ENCODE assay signal across 8 mouse cellular contexts in the genomic region with DNA sequence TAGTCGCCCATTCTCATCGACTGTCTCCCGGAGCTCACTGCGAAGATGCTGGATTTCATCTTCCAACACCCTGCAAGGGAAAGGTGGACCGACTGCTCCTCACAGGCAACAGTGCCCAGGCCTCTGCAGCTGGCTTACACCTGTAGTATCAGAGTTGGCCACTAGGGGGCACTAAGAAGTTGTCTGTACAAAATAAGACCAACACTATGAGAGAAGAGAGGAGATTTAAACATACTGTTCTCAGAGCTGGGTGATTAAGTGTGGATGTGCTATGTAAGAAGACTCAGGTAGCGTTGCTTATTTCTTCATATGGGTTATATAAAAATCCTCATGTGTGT. TPM values are rescaled to one million over a fixed set of nuclear protein-coding genes. Genes with fewer than 3 reads are reported as not detected.
DNase-seq lines count a peak whose midpoint lies in the region; ATAC-seq and TF ChIP-seq lines count a peak whose summit lies in the region.

No protein-coding gene starts in this region.

- no peak; the same call in 1 of the 2 replicates for ATAC-seq in cerebellum, adult (ENCODE audit: insufficient number of reproducible peaks, low FRiP score, low TSS enrichment)
- ATAC-seq in forebrain, embryonic 14.5 days, result peak; percentile 74; the same call in 1 of the 2 replicates
- ATAC-seq in midbrain, embryonic 12.5 days (ENCODE audit: low FRiP score, low read depth), result peak; percentile 38

- no peak for TF ChIP-seq POLR2A in brain, embryonic 14.5 days (IDR thresholded peaks at IDR 0.05; ENCODE audit: borderline replicate concordance, extremely low read depth, insufficient read depth, insufficient read length, poor library complexity, severe bottlenecking)
- no peak for TF ChIP-seq POLR2A in small intestine, adult 2 months (IDR thresholded peaks at IDR 0.05; ENCODE audit: low read depth, low read length)

- no peak overlapping the region for H3K9ac ChIP-seq in forebrain, embryonic 14.5 days (ENCODE audit: low read length)
- no peak overlapping the region for H3K9ac ChIP-seq in midbrain, embryonic 12.5 days (replicated peaks)

- TF ChIP-seq CTCF in brain, embryonic 14.5 days (IDR thresholded peaks at IDR 0.05; ENCODE audit: borderline replicate concordance, extremely low read depth, insufficient read depth, insufficient read length), result peak; percentile 83
- TF ChIP-seq CTCF in small intestine, adult 2 months (IDR thresholded peaks at IDR 0.05; ENCODE audit: extremely low read depth, insufficient read length, insufficient replicate concordance, low read depth, low read length), result peak; percentile 73; the same call in 1 of the 2 replicates

- H3K36me3 ChIP-seq in forebrain, embryonic 14.5 days (ENCODE audit: control insufficient read depth, insufficient read depth, low read length), result no peaks in the 10 kb centered on the region
- H3K36me3 ChIP-seq in midbrain, embryonic 12.5 days, result no peaks in the 10 kb centered on the region
- no peaks in the 10 kb centered on the region for H3K36me3 ChIP-seq in small intestine, adult 2 months (ENCODE audit: control insufficient read depth, insufficient read depth, low read length)

- no peaks in the 10 kb centered on the region for H3K9me3 ChIP-seq in forebrain, embryonic 14.5 days (replicated peaks; ENCODE audit: control insufficient read depth, low read length)
- 0 out of 2 replicates have a peak, but pooled peaks cover 6% of the 10 kb centered on the region for H3K9me3 ChIP-seq in midbrain, embryonic 12.5 days

- H3K4me2 ChIP-seq in forebrain, embryonic 14.5 days (ENCODE audit: low read length), result no peak overlapping the region
- no peak overlapping the region for H3K4me2 ChIP-seq in midbrain, embryonic 12.5 days (replicated peaks)

- peak; percentile 81 for DNase-seq in cerebellum, adult 11 months
- peak; percentile 85 for DNase-seq in brain, embryonic 14.5 days (ENCODE audit: low read depth)
- DNase-seq in forebrain, embryonic 14.5 days (ENCODE audit: low spot score), result peak; percentile 86
- DNase-seq in hindlimb bud, embryonic 11.5 days (ENCODE audit: extremely low spot score, low read depth, low spot score), result peak; percentile 79
- DNase-seq in left cerebral cortex, adult 8-10 months (ENCODE audit: low spot score in 2 of 2), result peak; percentile 64 to 72

- 26% methylated on average over 6 of the region's 6 CpGs for WGBS in forebrain, embryonic 14.5 days
- 32% methylated on average over 6 of the region's 6 CpGs for WGBS in midbrain, embryonic 12.5 days
- WGBS in small intestine, adult 2 months, result 24% methylated on average over 6 of the region's 6 CpGs

- no peaks in the 10 kb centered on the region for H3K27me3 ChIP-seq in forebrain, embryonic 14.5 days (replicated peaks; ENCODE audit: control insufficient read depth, insufficient read depth, low read length)
- H3K27me3 ChIP-seq in midbrain, embryonic 12.5 days, result no peaks in the 10 kb centered on the region
- no peaks in the 10 kb centered on the region for H3K27me3 ChIP-seq in small intestine, adult 2 months (ENCODE audit: control insufficient read depth, insufficient read depth, low read length)

- no peak overlapping the region for H3K4me3 ChIP-seq in forebrain, embryonic 14.5 days (ENCODE audit: low read depth, low read length)
- H3K4me3 ChIP-seq in midbrain, embryonic 12.5 days, result no peak overlapping the region
- H3K4me3 ChIP-seq in small intestine, adult 2 months (ENCODE audit: low read depth, low read length), result no peak overlapping the region

- H3K4me1 ChIP-seq in forebrain, embryonic 14.5 days (ENCODE audit: control insufficient read depth, insufficient read depth, low read length), result no peaks in the 10 kb centered on the region
- H3K4me1 ChIP-seq in midbrain, embryonic 12.5 days, result no peaks in the 10 kb centered on the region
- no peaks in the 10 kb centered on the region for H3K4me1 ChIP-seq in small intestine, adult 2 months (ENCODE audit: control insufficient read depth, insufficient read depth, insufficient read length, low read length)

- no peak overlapping the region for H3K27ac ChIP-seq in forebrain, embryonic 14.5 days (ENCODE audit: low read depth, low read length)
- H3K27ac ChIP-seq in midbrain, embryonic 12.5 days (replicated peaks), result no peak overlapping the region
- no peak overlapping the region for H3K27ac ChIP-seq in small intestine, adult 2 months (ENCODE audit: insufficient read depth, low read depth, low read length)

RNA-seq across cellular contexts. Expression of a gene that starts 8.3 kb away (rescaled TPM):
- polyA plus RNA-seq in brain, embryonic 14.5 days (2012; rRNA removed), result 2.7 and 2.9 TPM in 2 replicates
- 2.7 and 3.0 TPM in 2 replicates for polyA plus RNA-seq in forebrain, embryonic 14.5 days (2014; fragmentation: Nextera tagmentation; extraction: Ambion mirVana)
- 1 to 10 TPM; 6.1 to 7.6 (median 6.5) TPM for total RNA-seq in left cerebral cortex, adult 8-10 months (2022)
- 3.2 and 4.3 TPM in 2 replicates for polyA plus RNA-seq in midbrain, embryonic 12.5 days (2016; fragmentation: Nextera tagmentation; extraction: Ambion mirVana)
- 0.65 TPM in 1 of 2 replicates, not detected in the other for polyA plus RNA-seq in small intestine, adult 2 months (2012; rRNA removed)

RNA-seq across cellular contexts. Expression of a gene that starts 27.2 kb away (rescaled TPM):
- 42.6 and 43.8 TPM in 2 replicates for polyA plus RNA-seq in brain, embryonic 14.5 days (2012; rRNA removed)
- polyA plus RNA-seq in forebrain, embryonic 14.5 days (2014; fragmentation: Nextera tagmentation; extraction: Ambion mirVana), result 114 and 151 TPM in 2 replicates
- total RNA-seq in left cerebral cortex, adult 8-10 months (2022), result 100 to 1,000 TPM in 1 of 4 experiments, 10 to 100 TPM in 3; 86.5 to 102 (median 89.7) TPM
- polyA plus RNA-seq in midbrain, embryonic 12.5 days (2016; fragmentation: Nextera tagmentation; extraction: Ambion mirVana), result 142 TPM in 2 replicates
- 7.0 and 11.4 TPM in 2 replicates for polyA plus RNA-seq in small intestine, adult 2 months (2012; rRNA removed)

RNA-seq across cellular contexts. Expression of a gene that starts 38.6 kb away (rescaled TPM):
- polyA plus RNA-seq in brain, embryonic 14.5 days (2012; rRNA removed), result 0.40 and 0.49 TPM in 2 replicates
- polyA plus RNA-seq in forebrain, embryonic 14.5 days (2014; fragmentation: Nextera tagmentation; extraction: Ambion mirVana), result not detected in 2 replicates
- total RNA-seq in left cerebral cortex, adult 8-10 months (2022), result 10 to 100 TPM; 18.6 to 24.6 (median 23.2) TPM
- polyA plus RNA-seq in midbrain, embryonic 12.5 days (2016; fragmentation: Nextera tagmentation; extraction: Ambion mirVana), result not detected in 2 replicates
- 5.1 and 5.2 TPM in 2 replicates for polyA plus RNA-seq in small intestine, adult 2 months (2012; rRNA removed)

RNA-seq across cellular contexts. Expression of a gene that starts 53.5 kb away (rescaled TPM):
- 0.55 and 0.72 TPM in 2 replicates for polyA plus RNA-seq in brain, embryonic 14.5 days (2012; rRNA removed)
- 0.49 and 0.60 TPM in 2 replicates for polyA plus RNA-seq in forebrain, embryonic 14.5 days (2014; fragmentation: Nextera tagmentation; extraction: Ambion mirVana)
- total RNA-seq in left cerebral cortex, adult 8-10 months (2022), result 10 to 100 TPM in 1 of 4 experiments, 1 to 10 TPM in 3; 7.6 to 10.9 (median 8.8) TPM
- 0.14 TPM in 1 of 2 replicates, not detected in the other for polyA plus RNA-seq in midbrain, embryonic 12.5 days (2016; fragmentation: Nextera tagmentation; extraction: Ambion mirVana)
- 0.14 TPM in 1 of 2 replicates, not detected in the other for polyA plus RNA-seq in small intestine, adult 2 months (2012; rRNA removed)
